Mouse (Mus musculus) gastrocnemius, postnatal 36 days (tissue): ENCODE data around the gene Sap18b. TPM values are rescaled to one million over a fixed set of nuclear protein-coding genes. Genes with fewer than 3 reads are reported as not detected.
"Not testable (repeated sequence)": the region's sequence is repeated elsewhere in the genome, so short reads cannot be mapped to it uniquely, and the experiment has no call there.

ENCODE experiments used
- DNase-seq, 2 experiments: peaks; one replicate each; pipeline ENCODE4 v3.0.0; 2022
- intact Hi-C: fragments of 180-260 bp; cut with DNase I; formaldehyde crosslinking; loops from one replicate; pipeline ENCODE4 v1.15.1; 2025
- long read RNA-seq, 2 experiments: library from polyadenylated mRNA; stranded (forward); transcript quantifications; one replicate each; pipeline ENCODE4 v2.0.0; 2021
- total RNA-seq, 2 experiments: library from RNA; stranded (reverse); gene quantifications; 2 replicates each; pipeline ENCODE4 v1.2.3; 2021

Gene Sap18b
- 10 to 100 TPM; 70.0 to 81.8 TPM for total RNA-seq
- long read RNA-seq, experiment 1, transcript Sap18b-201 (1 exons, 789 nt) = major isoform, 99 of 99 reads
- long read RNA-seq, experiment 1, partial matches to known transcripts = 0 of 99 reads
- long read RNA-seq, experiment 1, other reads (novel, unspliced or antisense) = 0 of 99 reads
- long read RNA-seq, experiment 2, transcript Sap18b-201 (1 exons, 789 nt) = major isoform, 120 of 120 reads
- long read RNA-seq, experiment 2, partial matches to known transcripts = 0 of 120 reads
- long read RNA-seq, experiment 2, other reads (novel, unspliced or antisense) = 0 of 120 reads

- intact Hi-C loops, DNase-seq: not testable (repeated sequence)
Observed at GRCm38 (mm10) chr8:95825162-95825561, at the start of gene Sap18b. Gene Sap18b (plus strand): TSS chr8:95825346.

- DNase-seq = no peak
- intact Hi-C loops = no loop called here
Observed at GRCm38 (mm10) chr8:95781085-95781484, 44.1 kb upstream of the Sap18b start.

GRCm38 (mm10) chr8:95781775-95782174, 43.4 kb upstream of the Sap18b start:
- no peak for DNase-seq
- intact Hi-C loops = no loop called here

GRCm38 (mm10) chr8:95782628-95783027, 42.5 kb upstream of the Sap18b start:
- intact Hi-C loops = no loop called here
- DNase-seq = no peak

GRCm38 (mm10) chr8:95785591-95785990, 39.6 kb upstream of the Sap18b start:
- intact Hi-C loops = no loop called here

GRCm38 (mm10) chr8:95795333-95796061, 29.6 kb upstream of the Sap18b start:
- intact Hi-C loops, DNase-seq: not testable (repeated sequence)

More at GRCm38 (mm10) chr8:95785591-95785990, 39.6 kb upstream of the Sap18b start:
- DNase-seq = no peak

- no peak for DNase-seq
- intact Hi-C loops = no loop called here
Observed at GRCm38 (mm10) chr8:95799117-95799516, 26.0 kb upstream of the Sap18b start.

GRCm38 (mm10) chr8:95799891-95800290, 25.3 kb upstream of the Sap18b start:
- intact Hi-C loops = no loop called here
- DNase-seq = no peak

- intact Hi-C loops = no loop called here
- DNase-seq = no peak
Observed at GRCm38 (mm10) chr8:95800353-95800752, 24.8 kb upstream of the Sap18b start.

- DNase-seq = no peak
- intact Hi-C loops = no loop called here
Observed at GRCm38 (mm10) chr8:95801476-95802064, 23.6 kb upstream of the Sap18b start.

- no peak for DNase-seq
- intact Hi-C loops = no loop called here
Observed at GRCm38 (mm10) chr8:95802231-95802630, 22.9 kb upstream of the Sap18b start.

- intact Hi-C loops = no loop called here
- no peak for DNase-seq
Observed at GRCm38 (mm10) chr8:95805482-95805881, 19.7 kb upstream of the Sap18b start.

- DNase-seq = no peak
- intact Hi-C loops = no loop called here
Observed at GRCm38 (mm10) chr8:95806461-95807191, 18.5 kb upstream of the Sap18b start.

GRCm38 (mm10) chr8:95807331-95807843, 17.8 kb upstream of the Sap18b start, which contains the start of gene Cnot1:
Gene Cnot1 (minus strand): TSS chr8:95807464.
- intact Hi-C loops = no loop called here

GRCm38 (mm10) chr8:95807861-95808260, 17.3 kb upstream of the Sap18b start:
- intact Hi-C loops = no loop called here
- DNase-seq = peak; percentile 85 to 87

More at GRCm38 (mm10) chr8:95807331-95807843, 17.8 kb upstream of the Sap18b start, which contains the start of gene Cnot1:
- DNase-seq = peak; percentile 92 to 93

- intact Hi-C loops = no loop called here
Observed at GRCm38 (mm10) chr8:95808631-95809030, 16.5 kb upstream of the Sap18b start.

GRCm38 (mm10) chr8:95809116-95809515, 16.0 kb upstream of the Sap18b start:
- intact Hi-C loops = no loop called here
- no peak for DNase-seq

More at GRCm38 (mm10) chr8:95808631-95809030, 16.5 kb upstream of the Sap18b start:
- DNase-seq = no peak

- no peak for DNase-seq
- intact Hi-C loops = no loop called here
Observed at GRCm38 (mm10) chr8:95810184-95810591, 15.0 kb upstream of the Sap18b start.

GRCm38 (mm10) chr8:95816044-95816708, 9.0 kb upstream of the Sap18b start:
- intact Hi-C loops = no loop called here
- DNase-seq = no peak

- intact Hi-C loops = no loop called here
- no peak for DNase-seq
Observed at GRCm38 (mm10) chr8:95817597-95817996, 7.5 kb upstream of the Sap18b start.
